Mouse (Mus musculus) kidney, adult 9 months (tissue): ENCODE measurements around the gene Plau.

Experiments used
- DNase-seq: peaks from one replicate; pipeline ENCODE4 v3.0.0; 2022

Plau gene

DNA sequence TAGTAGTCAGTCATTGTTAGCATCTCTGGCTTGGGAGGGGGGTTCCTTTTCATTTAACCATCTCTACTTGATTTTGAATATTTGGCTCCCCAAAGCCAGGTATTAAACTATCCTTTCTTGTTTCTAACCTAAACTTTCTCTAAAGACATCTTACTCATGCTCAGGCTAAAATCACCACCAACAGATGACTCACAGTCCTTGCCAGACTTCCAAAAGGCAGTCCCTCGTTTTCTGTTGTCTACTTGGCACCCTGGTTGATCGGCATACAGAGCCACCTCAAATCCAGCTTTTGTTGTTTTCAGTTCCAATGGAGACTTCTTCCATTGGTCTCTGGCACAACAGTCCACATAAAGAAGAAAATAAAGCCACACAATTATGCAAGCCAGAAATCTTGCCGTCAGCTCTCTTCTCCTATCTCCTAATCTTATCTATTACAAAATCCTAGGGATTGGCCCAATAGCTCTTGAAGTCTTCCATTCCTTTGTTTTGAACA lies 11.2 kb downstream of the Plau start:
- no peak for DNase-seq

DNA sequence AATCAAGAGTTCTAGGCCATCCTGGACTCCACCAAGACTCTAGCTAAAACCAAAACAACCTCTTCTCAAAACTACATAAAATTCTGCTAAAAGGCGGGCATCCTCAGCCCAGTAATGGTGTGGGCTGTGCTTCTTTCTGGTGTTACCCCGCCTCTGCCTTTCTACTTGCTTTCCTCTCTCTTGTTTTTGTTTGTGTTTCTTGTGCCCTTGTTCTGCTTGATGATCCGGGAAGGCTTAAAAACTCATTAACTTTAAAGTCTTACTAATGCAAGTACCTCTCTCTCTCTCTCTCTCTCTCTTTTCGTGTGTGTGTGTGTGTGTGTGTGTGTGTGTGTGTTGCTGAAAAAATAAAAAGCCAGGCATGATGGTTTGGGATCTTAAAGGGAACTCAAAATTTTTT lies 13.3 kb downstream of the Plau start:
- peak; percentile 83 for DNase-seq

DNA sequence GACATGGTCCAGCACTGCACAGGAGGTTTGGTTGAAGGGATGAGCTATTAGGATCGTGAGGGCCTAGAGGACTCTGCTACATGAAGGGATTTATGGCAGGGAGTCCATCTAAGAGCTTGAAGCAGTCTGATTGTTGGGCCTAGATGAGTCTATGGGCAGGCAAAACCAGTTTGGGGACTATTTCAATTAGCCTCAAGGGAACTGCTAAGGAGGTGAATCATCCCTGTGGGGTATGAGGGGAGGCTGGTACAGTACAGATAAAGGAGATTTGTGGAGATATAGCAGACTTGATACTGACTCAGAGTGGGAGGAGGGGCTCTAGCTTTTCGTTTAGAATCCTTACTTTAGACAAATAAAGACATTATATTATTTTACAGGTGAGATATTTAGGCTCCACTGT lies 14.0 kb downstream of the Plau start:
- no peak for DNase-seq

DNA sequence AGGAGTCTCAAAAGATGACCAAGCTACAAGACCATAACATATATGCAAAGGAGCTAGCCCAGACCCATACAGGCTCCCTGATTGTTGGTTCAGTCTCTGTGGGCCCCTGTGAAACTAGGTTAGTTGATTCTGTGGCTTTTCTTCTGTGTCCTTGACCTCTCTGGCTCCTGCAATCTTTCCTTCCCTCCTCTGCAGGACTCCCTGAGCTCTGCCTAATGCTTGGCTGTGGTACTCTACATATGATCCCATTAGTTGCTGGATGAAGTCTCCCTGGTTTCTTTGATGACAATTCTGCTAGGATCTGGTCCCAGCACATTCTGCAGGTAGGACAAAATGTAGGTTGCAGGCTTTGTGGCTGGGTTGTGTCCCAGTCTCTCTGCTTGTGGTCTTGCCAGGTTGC lies 15.3 kb downstream of the Plau start:
- no peak for DNase-seq

DNA sequence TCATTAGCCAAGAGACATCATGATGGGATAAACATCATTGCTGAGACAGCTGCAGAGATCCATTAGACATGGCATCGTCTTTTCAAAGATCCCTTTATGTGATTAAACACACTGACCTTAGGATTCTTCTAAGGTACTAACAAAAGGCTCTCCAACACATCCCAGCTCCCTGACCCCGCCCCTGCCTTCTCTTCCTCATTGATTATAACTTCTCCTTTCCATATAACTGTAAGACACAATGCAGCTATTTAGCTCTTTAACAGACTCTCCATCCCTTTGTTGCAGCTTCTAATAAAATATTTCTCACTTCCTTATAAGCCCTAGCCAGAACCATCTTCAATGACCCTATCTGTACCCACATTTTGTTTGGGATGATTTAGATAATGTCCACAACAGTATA lies 24.7 kb downstream of the Plau start:
- DNase-seq: no peak

DNA sequence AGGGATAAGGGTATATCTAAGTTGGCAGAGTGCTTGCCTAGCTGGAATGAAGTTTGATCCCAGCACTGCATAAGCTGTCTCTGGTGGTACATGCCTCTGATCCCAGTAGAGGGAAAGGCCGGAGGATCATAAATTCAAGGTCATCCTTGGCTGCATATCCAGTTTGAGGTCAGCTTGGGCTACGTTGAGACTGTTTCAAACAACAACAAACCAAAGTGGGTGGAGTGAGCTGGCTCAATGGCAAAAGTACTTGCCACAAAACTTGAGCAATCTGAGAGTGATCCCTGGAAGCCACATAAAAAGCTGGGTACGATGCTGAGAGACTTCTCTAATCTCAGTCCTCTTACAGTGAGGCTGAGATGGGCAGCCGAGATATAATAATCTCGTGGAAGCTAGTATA lies 25.1 kb downstream of the Plau start:
- DNase-seq: peak; percentile 46

DNA sequence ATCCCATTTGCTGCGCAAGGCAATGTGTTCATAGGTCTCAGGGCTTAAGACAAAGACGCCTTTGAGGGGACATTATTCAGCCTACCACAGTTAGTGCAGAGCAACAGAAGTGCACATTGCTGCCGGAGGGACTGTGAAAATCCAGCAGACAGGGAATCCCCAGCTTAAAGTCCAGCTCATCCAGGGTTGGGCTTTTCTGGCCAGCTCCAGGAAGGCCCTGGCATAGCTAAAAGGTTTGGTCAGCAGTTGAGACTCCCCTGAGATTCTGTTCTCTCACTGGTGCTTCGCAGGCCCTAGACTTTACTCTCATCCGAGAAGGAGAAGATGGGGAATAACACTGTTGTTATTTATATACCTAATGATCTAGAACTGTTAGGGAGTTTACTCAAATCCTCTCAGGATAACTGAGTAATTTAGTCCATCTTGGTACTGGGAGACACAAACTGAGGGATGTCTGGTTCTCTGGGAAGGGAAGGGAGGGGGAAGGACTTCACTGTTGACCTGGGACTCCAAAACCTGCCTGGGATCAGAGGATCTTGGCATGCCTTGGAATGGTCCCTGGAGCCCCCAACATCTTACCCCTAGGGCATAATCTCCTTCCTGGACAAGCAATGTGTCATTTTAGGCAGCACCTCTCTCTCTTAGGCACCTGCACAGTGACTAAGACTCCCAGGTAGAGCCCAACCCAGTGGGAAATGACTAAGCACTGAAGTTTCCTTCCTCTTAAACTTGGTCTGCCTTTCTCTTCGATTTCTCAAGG lies 27.0 kb downstream of the Plau start:
- DNase-seq: peak; percentile 48

DNA sequence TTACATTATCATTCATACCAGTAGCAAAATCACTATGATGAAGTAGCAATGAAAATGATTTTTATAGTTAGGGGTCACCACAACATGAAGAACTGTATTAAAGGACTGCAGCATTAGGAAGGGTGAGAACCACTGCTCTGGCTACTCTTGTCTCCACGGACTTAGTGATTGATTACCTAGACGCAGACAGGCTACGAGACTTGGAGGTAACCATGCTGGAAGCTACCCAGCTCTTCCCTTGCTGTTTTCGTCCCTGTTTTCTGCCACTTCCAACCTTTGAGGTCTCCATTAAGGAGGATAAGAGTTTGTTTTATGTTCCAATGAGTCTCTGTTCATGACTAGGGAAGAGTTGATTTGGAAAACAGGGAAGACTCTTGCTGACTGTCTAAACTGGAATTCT lies 27.7 kb downstream of the Plau start:
- peak; percentile 50 for DNase-seq

DNA sequence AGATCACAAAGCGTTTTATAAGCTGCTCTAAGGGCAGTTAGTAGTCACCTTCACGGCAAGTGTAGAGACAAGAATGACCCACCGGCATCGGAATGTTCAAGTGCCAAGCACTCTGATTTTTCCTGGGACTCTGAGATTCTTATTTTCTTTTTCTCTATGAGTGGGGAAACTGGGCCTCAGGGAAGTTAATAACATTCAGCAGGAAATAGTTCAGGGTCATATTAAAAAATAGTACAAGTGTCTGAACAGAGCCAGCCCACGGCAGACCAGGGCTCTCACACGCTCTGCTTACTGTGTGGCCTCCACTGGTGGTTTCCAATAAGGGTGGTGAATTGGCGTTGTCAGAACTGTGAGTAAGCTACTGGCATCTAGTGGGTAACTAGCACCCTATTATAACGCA lies 29.1 kb downstream of the Plau start:
- DNase-seq: peak; percentile 67

DNA sequence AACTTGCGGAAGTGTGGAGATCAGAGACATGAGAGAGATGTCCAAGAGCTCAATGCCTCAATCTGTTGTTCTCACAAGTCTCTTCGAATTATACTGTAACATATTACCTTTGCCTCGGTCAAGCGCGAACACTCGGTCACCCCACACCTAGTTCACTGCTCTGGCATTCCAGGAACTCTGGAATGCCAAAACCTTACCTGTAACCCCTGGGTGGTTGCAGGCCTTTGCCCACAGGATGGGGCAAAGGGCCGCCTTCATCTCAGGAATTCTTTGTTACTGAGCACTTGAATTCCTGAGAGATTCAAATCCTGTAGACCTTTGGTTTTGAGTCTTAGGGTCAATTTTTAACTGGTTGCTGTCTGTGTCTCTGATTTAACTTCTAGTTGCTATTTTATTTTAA lies 29.9 kb downstream of the Plau start:
- peak; percentile 93 for DNase-seq

DNA sequence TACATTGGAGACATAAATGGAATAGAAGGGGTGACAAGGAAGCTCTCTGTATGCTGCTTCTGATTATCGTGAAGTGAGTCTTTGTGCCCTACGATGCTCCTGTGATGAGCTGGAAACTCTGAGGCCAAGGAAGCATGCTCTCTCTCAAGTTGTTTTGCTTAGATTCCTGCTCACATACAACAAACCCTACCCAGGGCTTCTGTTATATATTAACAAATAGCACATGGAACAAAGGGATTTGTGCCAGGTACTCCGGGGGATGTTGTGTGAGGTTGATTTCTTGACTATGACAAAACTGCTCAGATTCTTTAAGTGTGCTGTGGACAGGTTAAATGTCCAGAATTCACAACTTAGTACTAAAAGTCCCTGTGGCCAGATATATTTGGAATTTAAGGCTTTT lies 33.6 kb downstream of the Plau start:
- DNase-seq: peak; percentile 93

DNA sequence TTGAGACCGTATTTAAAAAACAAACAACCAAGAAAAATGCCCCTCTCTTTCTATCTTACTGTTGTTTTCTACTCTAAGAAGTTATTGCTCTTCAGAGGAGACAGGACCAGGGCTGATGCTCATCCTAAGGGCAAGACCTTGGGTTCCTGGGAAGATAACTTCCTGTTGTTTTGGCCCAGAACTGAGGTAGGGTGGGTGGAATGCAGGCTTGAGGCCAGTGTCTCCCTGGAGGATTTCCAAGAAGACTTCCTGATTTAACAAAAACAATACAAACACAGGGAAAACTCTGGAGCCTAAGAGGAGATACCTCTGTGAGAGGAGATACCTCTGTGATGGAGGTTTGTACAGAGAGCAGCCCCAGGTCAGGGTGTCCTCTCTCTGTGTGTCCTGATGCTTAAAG lies 35.0 kb downstream of the Plau start:
- peak; percentile 90 for DNase-seq

DNA sequence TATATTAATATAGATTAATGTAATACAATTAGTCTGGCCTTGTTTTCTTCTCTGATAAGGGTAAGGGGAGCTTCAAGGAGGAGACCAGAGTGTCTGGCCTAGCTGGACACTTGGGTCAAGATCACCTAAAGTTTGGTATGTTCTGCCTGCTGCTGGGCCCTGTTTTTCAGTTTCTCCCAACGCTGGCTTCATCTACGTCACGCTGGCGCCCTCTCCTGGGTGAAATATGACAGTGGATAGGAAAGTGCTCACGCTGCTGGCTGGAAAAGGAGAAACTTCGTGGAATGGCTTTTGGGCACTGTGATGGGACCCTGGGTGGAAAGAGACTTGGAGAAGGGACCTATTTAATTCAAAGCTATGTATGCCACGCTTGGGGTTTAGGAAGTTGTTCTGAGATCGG lies 36.8 kb downstream of the Plau start:
- DNase-seq: peak; percentile 94

DNA sequence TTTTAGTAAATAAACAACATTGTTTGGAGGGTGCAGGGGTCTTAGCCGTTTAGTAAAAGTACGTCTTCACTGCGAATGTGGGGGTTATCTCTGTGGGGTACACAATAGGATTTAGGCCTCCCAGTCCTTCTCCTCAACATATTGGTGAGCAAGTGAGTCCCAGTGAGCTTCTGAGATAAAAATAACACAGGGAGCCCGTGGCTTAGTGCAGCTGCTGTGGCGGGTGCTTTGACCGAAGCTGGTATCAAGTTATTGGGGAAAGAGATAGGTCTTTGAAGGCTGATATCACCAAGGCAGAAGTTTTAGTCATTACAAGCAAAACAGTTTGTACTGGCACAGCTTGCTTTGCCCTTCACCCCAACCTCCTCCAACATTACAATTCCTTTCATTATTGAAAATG lies 37.5 kb downstream of the Plau start:
- no peak for DNase-seq

DNA sequence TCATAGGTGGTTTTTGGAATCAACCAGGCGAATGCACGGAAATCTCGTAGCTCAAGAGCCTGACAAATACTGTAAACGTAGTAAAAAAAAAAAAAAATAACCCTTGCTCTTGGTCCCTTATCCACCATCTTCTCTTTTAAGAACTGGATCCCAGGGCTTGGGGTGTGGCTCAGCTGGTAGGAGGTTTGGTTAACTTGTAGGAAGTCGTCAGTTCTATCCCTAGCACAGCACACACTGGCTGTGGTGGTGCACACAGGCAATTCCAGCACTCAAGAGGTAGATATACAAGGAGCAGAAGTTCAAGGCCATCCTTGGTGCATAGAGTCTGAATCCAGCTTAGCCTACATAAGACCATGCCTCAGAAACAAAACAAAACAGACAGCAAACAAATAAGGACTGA lies 48.2 kb downstream of the Plau start:
- no peak for DNase-seq

DNA sequence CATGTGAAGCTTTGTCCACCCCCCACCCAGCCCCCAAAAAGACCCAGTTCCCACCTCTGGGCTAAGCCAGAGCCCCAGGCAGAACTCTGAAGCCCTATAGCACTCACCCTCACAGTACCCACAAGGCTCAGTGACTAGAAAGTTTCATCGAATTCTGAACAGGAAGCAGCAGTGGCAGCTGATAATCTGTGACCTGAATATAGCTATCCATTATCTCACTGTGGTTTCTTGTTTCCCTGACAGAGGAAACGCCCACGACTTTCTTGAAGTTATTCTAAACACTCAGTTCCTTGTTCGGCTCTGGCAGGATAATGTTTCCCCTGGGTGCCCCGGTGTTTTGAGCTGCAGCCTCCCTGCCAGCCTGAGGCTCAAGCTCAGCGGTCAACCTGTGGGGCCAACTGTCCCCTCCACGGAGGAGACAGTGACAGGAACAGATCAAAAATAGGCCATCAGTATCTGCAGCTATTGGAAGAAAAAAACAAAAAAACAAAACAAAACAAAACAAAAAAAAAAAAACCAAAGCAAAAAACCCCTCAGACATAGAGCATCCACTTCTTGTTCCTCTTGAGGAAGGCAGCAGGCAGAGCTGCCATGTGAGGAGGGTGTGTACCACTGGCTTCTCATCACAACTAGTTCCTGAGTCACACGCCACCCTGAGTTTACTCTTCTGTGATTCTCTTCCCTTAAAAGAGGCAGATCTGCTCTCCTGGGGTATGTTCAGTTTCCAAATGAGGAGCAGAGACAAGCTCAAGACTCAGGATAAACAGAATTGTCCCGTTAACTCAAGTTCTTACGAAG lies 48.8 kb downstream of the Plau start:
- peak; percentile 52 for DNase-seq

DNA sequence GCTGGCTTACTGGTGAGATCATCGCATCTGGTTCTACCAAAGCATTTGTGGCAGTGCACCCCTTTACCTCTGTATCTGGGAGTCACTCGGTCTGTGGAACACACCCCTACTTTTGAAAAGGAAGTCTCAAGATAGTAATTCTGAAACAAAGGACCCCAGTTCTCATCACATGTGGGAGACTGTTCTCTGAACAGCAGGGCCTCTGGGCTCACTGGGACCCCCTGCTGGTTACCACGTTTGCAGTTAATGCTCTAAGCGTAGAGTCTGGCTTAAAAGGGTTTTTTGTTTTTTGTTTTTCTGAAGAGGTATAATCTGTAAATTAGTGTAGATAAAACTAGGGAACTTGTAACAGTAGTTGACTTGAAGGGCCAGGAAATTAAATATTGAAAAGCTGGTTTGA lies 49.8 kb downstream of the Plau start:
- peak; percentile 50 for DNase-seq

DNA sequence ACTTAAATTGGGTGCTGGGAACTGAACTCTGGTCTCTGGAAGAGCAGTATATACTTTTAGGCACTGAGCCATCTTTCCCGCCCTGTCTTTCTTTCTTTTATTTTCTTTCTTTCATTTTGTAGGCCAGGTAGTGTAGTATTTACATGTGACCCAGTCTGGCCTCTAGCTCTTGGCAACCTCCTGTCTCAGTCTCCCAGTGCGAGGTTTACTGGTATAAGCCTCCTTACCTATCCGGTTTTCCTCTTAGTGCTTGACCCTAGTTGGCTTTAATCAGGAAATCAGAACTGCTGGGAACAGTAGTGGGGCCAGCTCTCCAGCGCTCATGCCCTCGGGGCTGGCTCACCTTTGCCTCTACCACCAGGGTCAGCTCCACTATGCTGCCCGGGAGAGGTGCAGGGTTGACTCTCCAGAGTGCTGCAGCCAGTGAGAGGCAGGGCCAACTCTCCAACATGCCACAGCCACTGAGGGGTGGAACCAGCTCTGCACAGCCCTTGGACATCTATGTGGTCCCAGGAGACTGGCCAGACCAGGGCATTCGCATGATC lies 51.2 kb downstream of the Plau start:
- no peak for DNase-seq

DNA sequence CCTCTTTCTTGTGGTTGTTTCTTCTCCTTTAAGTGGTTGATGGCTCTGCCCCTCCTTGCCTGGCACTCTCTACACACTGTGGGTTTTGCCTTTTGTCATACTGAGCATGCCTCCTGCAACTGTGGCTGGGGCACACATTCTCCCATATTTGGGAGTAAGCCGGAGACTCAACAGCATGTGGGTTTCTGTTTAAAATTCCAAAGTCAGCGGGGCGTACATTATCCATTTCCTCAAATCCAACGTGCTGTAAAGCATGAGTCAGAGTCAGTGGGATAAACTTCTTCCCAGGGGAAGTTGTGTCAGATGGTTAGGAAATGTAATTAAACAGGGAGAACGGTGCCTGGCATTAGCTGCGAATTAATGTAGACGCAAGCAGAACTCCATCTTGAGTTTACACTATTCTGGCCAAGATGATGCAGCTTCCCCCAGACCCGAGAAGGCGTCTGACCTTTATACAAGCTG lies 55.5 kb downstream of the Plau start:
- DNase-seq: no peak
